26 mouse cellular contexts compared by ENCODE assay signal in genomic region chr17:86991306-86991705, GRCm38 (mm10). TPM values are rescaled to one million over a fixed set of nuclear protein-coding genes. Genes with fewer than 3 reads are reported as not detected.
"Had no signal": no experiment of that assay in that cellular context is flagged by ENCODE, and none has a peak within 500 bp of the region (broad histone marks: within the 10 kb centered on the region; RNA-seq: fewer than 3 reads in every experiment).

No protein-coding gene starts in this region.

- H3K4me3 ChIP-seq: intestine, embryonic 15.5 days; kidney, embryonic 15.5 days; left cerebral cortex, adult 2 months; liver, embryonic 12.5 days; liver, embryonic 15.5 days; lung, embryonic 15.5 days had no signal

- DNase-seq: kidney, adult 11 months; kidney, adult 8-10 months; kidney, postnatal 10 days; kidney, postnatal 36 days; layer of hippocampus, postnatal 36 days; left cerebral cortex, postnatal 4 days; midbrain, embryonic 14.5 days; thymus, adult 18-20 months; thymus, postnatal 36 days had no signal

- H3K27ac ChIP-seq: intestine, embryonic 15.5 days; kidney, embryonic 15.5 days; left cerebral cortex, adult 2 months; liver, embryonic 12.5 days; liver, embryonic 15.5 days; lung, embryonic 15.5 days had no signal

- H3K9ac ChIP-seq: intestine, embryonic 15.5 days; kidney, embryonic 15.5 days; liver, embryonic 12.5 days; liver, embryonic 15.5 days; lung, embryonic 15.5 days had no signal

- ATAC-seq: intestine, embryonic 15.5 days; liver, embryonic 12.5 days had no signal

- H3K27me3 ChIP-seq: intestine, embryonic 15.5 days; kidney, embryonic 15.5 days; liver, embryonic 12.5 days; liver, embryonic 15.5 days; lung, embryonic 15.5 days had no signal

- H3K4me2 ChIP-seq: intestine, embryonic 15.5 days; kidney, embryonic 15.5 days; liver, embryonic 12.5 days; liver, embryonic 15.5 days; lung, embryonic 15.5 days; midbrain, embryonic 11.5 days had no signal

- H3K36me3 ChIP-seq: intestine, embryonic 15.5 days; liver, embryonic 12.5 days; liver, embryonic 15.5 days had no signal

- H3K4me1 ChIP-seq: intestine, embryonic 15.5 days; liver, embryonic 15.5 days had no signal

- H3K9me3 ChIP-seq: intestine, embryonic 15.5 days; kidney, embryonic 15.5 days; liver, embryonic 12.5 days; liver, embryonic 15.5 days; lung, embryonic 15.5 days had no signal

RNA-seq across cellular contexts. Expression of gene Atp6v1e2, which starts 43.6 kb away (rescaled TPM):
- total RNA-seq: layer of hippocampus, adult 8-10 months; layer of hippocampus, postnatal 36 days; left cerebral cortex, adult 2 months; left cerebral cortex, postnatal 10 days; left cerebral cortex, postnatal 4 days; megakaryocyte-erythroid progenitor cell, adult 5-6 weeks; midbrain, postnatal 0 days had no signal
- polyA plus RNA-seq: intestine, embryonic 15.5 days; kidney, embryonic 15.5 days; limb, embryonic 14.5 days; liver, embryonic 12.5 days; liver, embryonic 15.5 days; lung, embryonic 15.5 days; midbrain, embryonic 14.5 days; midbrain, postnatal 0 days; neural tube, embryonic 11.5 days; neural tube, embryonic 14.5 days; small intestine, adult 2 months; spleen, adult 2 months; urinary bladder, adult 2 months had no signal
